In genomic region chr4:155848434-155849095, GRCm38 (mm10) we compare ENCODE assay signal across 7 mouse cellular contexts. TPM values are rescaled to one million over a fixed set of nuclear protein-coding genes. Genes with fewer than 3 reads are reported as not detected.
DNase-seq lines count a peak whose midpoint lies in the region; ATAC-seq and TF ChIP-seq lines count a peak whose summit lies in the region.

No protein-coding gene starts in this region.

- H3K9ac ChIP-seq in forebrain, embryonic 14.5 days (ENCODE audit: low read length), result peak overlapping the region; percentile 89
- peak overlapping the region; percentile 92 for H3K9ac ChIP-seq in kidney, embryonic 15.5 days

- no peak for TF ChIP-seq CTCF in spleen, adult 2 months (IDR thresholded peaks at IDR 0.05; ENCODE audit: extremely low read depth, insufficient read depth, insufficient read length, insufficient replicate concordance)

- H3K9me3 ChIP-seq in forebrain, embryonic 14.5 days (replicated peaks; ENCODE audit: control insufficient read depth, low read length), result no peaks in the 10 kb centered on the region
- no peaks in the 10 kb centered on the region for H3K9me3 ChIP-seq in kidney, embryonic 15.5 days (replicated peaks)

- peak overlapping the region; percentile 94 for H3K4me2 ChIP-seq in forebrain, embryonic 14.5 days (ENCODE audit: low read length)
- peak overlapping the region; percentile 93 for H3K4me2 ChIP-seq in kidney, embryonic 15.5 days
- peak overlapping the region; percentile 100 for H3K4me2 ChIP-seq in myocyte (ENCODE audit: low read depth)

- intact Hi-C loops in left cerebral cortex, postnatal 25 days (cut with DNase I), result no loop called here

- 79% methylated on average over 7 of the region's 7 CpGs for WGBS in spleen, adult 2 months
- WGBS in forebrain, embryonic 14.5 days, result 58% methylated on average over 7 of the region's 7 CpGs
- 58% methylated on average over 7 of the region's 7 CpGs for WGBS in kidney, embryonic 15.5 days

- peaks cover 16% of the 10 kb centered on the region; the same call in 1 of the 2 replicates for H3K4me1 ChIP-seq in spleen, adult 2 months (ENCODE audit: control insufficient read depth, insufficient read depth, insufficient read length)
- H3K4me1 ChIP-seq in forebrain, embryonic 14.5 days (ENCODE audit: control insufficient read depth, insufficient read depth, low read length), result peaks cover 24% of the 10 kb centered on the region
- H3K4me1 ChIP-seq in kidney, embryonic 15.5 days, result peaks cover 36% of the 10 kb centered on the region

- no peak for DNase-seq in spleen, adult 2 months (ENCODE audit: low read depth in 1 of 2, low spot score in 2 of 2)
- DNase-seq in spleen, postnatal 36 days (ENCODE audit: low spot score in 2 of 2), result no peak
- DNase-seq in forebrain, embryonic 14.5 days (ENCODE audit: low spot score), result no peak
- DNase-seq in left cerebral cortex, postnatal 25 days (ENCODE audit: low spot score in 2 of 2), result no peak

- H3K27me3 ChIP-seq in spleen, adult 2 months (ENCODE audit: control insufficient read depth, insufficient read depth, low read length), result no peaks in the 10 kb centered on the region
- no peaks in the 10 kb centered on the region for H3K27me3 ChIP-seq in forebrain, embryonic 14.5 days (replicated peaks; ENCODE audit: control insufficient read depth, insufficient read depth, low read length)
- no peaks in the 10 kb centered on the region for H3K27me3 ChIP-seq in kidney, embryonic 15.5 days
- H3K27me3 ChIP-seq in myocyte (ENCODE audit: control insufficient read depth, insufficient read depth, insufficient read length), result no peaks in the 10 kb centered on the region

- TF ChIP-seq POLR2A in spleen, adult 2 months (IDR thresholded peaks at IDR 0.05; ENCODE audit: low read depth, low read length), result no peak
- TF ChIP-seq POLR2A in myocyte (IDR thresholded peaks at IDR 0.05; ENCODE audit: insufficient read length, low read depth), result no peak

- peak overlapping the region; percentile 75; the same call in 1 of the 2 replicates for H3K4me3 ChIP-seq in spleen, adult 2 months (ENCODE audit: extremely low read depth, insufficient read depth, insufficient read length)
- peak overlapping the region; percentile 83 for H3K4me3 ChIP-seq in forebrain, embryonic 14.5 days (ENCODE audit: low read depth, low read length)
- peak overlapping the region; percentile 90 for H3K4me3 ChIP-seq in kidney, embryonic 15.5 days (replicated peaks)
- peak overlapping the region; percentile 80 for H3K4me3 ChIP-seq in myocyte

- no peak overlapping the region for H3K27ac ChIP-seq in spleen, adult 2 months (ENCODE audit: insufficient read depth, low read length)
- H3K27ac ChIP-seq in forebrain, embryonic 14.5 days (ENCODE audit: low read depth, low read length), result no peak overlapping the region
- peak overlapping the region; percentile 75; the same call in 1 of the 2 replicates for H3K27ac ChIP-seq in kidney, embryonic 15.5 days

- H3ac ChIP-seq in myocyte (ENCODE audit: control insufficient read depth, insufficient read length), result peak overlapping the region; percentile 28

- H3K79me2 ChIP-seq in myocyte (ENCODE audit: control insufficient read depth, insufficient read depth), result peaks cover 45% of the 10 kb centered on the region

- H3K36me3 ChIP-seq in spleen, adult 2 months (ENCODE audit: control insufficient read depth, insufficient read depth, low read length), result no peaks in the 10 kb centered on the region
- peaks cover 5% of the 10 kb centered on the region; the same call in 1 of the 2 replicates for H3K36me3 ChIP-seq in forebrain, embryonic 14.5 days (ENCODE audit: control insufficient read depth, insufficient read depth, low read length)
- peaks cover 9% of the 10 kb centered on the region; the same call in 1 of the 2 replicates for H3K36me3 ChIP-seq in kidney, embryonic 15.5 days
- no peaks in the 10 kb centered on the region for H3K36me3 ChIP-seq in myocyte (ENCODE audit: control insufficient read depth, insufficient read depth)

- ATAC-seq in forebrain, embryonic 14.5 days, result no peak
- ATAC-seq in kidney, embryonic 15.5 days (replicated peaks; ENCODE audit: low FRiP score), result no peak
- no peak for ATAC-seq in monocyte, adult 5-6 weeks (replicated peaks; ENCODE audit: insufficient number of reproducible peaks, low FRiP score, low TSS enrichment, poor library complexity, severe bottlenecking)

TF ChIP-seq in myocyte, 11 proteins besides CTCF, POLR2A, EP300 and RAD21:
- TF ChIP-seq SRF (IDR thresholded peaks at IDR 0.05; ENCODE audit: control insufficient read depth, insufficient read length, low read depth), result no peak
- TF ChIP-seq POLR2AphosphoS2 (IDR thresholded peaks at IDR 0.05; ENCODE audit: insufficient read length, low read depth), result no peak
- no peak for TF ChIP-seq E2F4 (IDR thresholded peaks at IDR 0.05; ENCODE audit: insufficient read depth)
- TF ChIP-seq REST (IDR thresholded peaks at IDR 0.05; ENCODE audit: insufficient read depth, insufficient read length), result no peak
- peak in 2 of 3 experiments; percentile 59 to 93 for TF ChIP-seq MYOD1 (IDR thresholded peaks at IDR 0.05; ENCODE audit: control insufficient read depth in 1 of 3, insufficient read length in 2 of 3, low read depth in 2 of 3)
- no peak for TF ChIP-seq TCF12 (IDR thresholded peaks at IDR 0.05; ENCODE audit: insufficient read depth, poor library complexity, severe bottlenecking)
- TF ChIP-seq MYOG (IDR thresholded peaks at IDR 0.05; ENCODE audit: control insufficient read depth in 1 of 3, insufficient read depth in 1 of 3, insufficient read length in 2 of 3, low read depth in 2 of 3), result peak in 2 of 3 experiments; percentile 34 to 86
- no peak for TF ChIP-seq USF1 (IDR thresholded peaks at IDR 0.05; ENCODE audit: low read depth)
- no peak for TF ChIP-seq MAX (IDR thresholded peaks at IDR 0.05; ENCODE audit: low read depth)
- no peak for TF ChIP-seq TCF3 (IDR thresholded peaks at IDR 0.05; ENCODE audit: insufficient read length, low read depth)
- TF ChIP-seq CEBPB (IDR thresholded peaks at IDR 0.05; ENCODE audit: insufficient read depth, poor library complexity, severe bottlenecking), result no peak

RNA-seq across cellular contexts. Expression of gene Dvl1, which starts 1.4 kb away (rescaled TPM):
- 98.5 and 132 TPM in 2 replicates for polyA plus RNA-seq in spleen, adult 2 months (2012; rRNA removed)
- polyA plus RNA-seq in forebrain, embryonic 14.5 days (2014; fragmentation: Nextera tagmentation; extraction: Ambion mirVana), result 10.8 and 12.4 TPM in 2 replicates
- 5.2 and 5.3 TPM in 2 replicates for polyA plus RNA-seq in kidney, embryonic 15.5 days (2015; fragmentation: Nextera tagmentation; extraction: Ambion mirVana)
- polyA plus RNA-seq in myocyte (2012; fragmentation: generic; extraction: Trizol), result 98.4 TPM
- total RNA-seq in left cerebral cortex, postnatal 25 days (2021), result 10 to 100 TPM; 87.9 to 88.0 TPM
- 18.8 to 30.1 TPM (median 27.0 TPM) in 3 replicates for total RNA-seq in monocyte, adult 5-6 weeks (2017)

RNA-seq across cellular contexts. Expression of gene Mxra8, which starts 9.1 kb away (rescaled TPM):
- 73.6 and 118 TPM in 2 replicates for polyA plus RNA-seq in spleen, adult 2 months (2012; rRNA removed)
- 15.6 and 22.1 TPM in 2 replicates for polyA plus RNA-seq in forebrain, embryonic 14.5 days (2014; fragmentation: Nextera tagmentation; extraction: Ambion mirVana)
- polyA plus RNA-seq in kidney, embryonic 15.5 days (2015; fragmentation: Nextera tagmentation; extraction: Ambion mirVana), result 90.7 and 106 TPM in 2 replicates
- 87.5 TPM for polyA plus RNA-seq in myocyte (2012; fragmentation: generic; extraction: Trizol)
- 1 to 10 TPM; 7.0 to 8.4 TPM for total RNA-seq in left cerebral cortex, postnatal 25 days (2021)
- 0.29 to 15.8 TPM (median 2.0 TPM) in 3 replicates for total RNA-seq in monocyte, adult 5-6 weeks (2017)

RNA-seq across cellular contexts. Expression of gene Tas1r3, which starts 14.6 kb away (rescaled TPM):
- polyA plus RNA-seq in spleen, adult 2 months (2012; rRNA removed), result 0.95 and 1.2 TPM in 2 replicates
- polyA plus RNA-seq in forebrain, embryonic 14.5 days (2014; fragmentation: Nextera tagmentation; extraction: Ambion mirVana), result 0.46 and 0.61 TPM in 2 replicates
- polyA plus RNA-seq in kidney, embryonic 15.5 days (2015; fragmentation: Nextera tagmentation; extraction: Ambion mirVana), result 0.18 and 0.19 TPM in 2 replicates
- polyA plus RNA-seq in myocyte (2012; fragmentation: generic; extraction: Trizol), result 0.17 TPM
- total RNA-seq in left cerebral cortex, postnatal 25 days (2021), result under 1 TPM; 0.27 to 0.32 TPM
- 0.29 to 1.6 TPM (median 0.64 TPM) in 3 replicates for total RNA-seq in monocyte, adult 5-6 weeks (2017)

RNA-seq across cellular contexts. Expression of gene Aurkaip1, which starts 17.5 kb away (rescaled TPM):
- polyA plus RNA-seq in spleen, adult 2 months (2012; rRNA removed), result 88.7 and 144 TPM in 2 replicates
- polyA plus RNA-seq in forebrain, embryonic 14.5 days (2014; fragmentation: Nextera tagmentation; extraction: Ambion mirVana), result 120 and 135 TPM in 2 replicates
- 149 and 158 TPM in 2 replicates for polyA plus RNA-seq in kidney, embryonic 15.5 days (2015; fragmentation: Nextera tagmentation; extraction: Ambion mirVana)
- 152 TPM for polyA plus RNA-seq in myocyte (2012; fragmentation: generic; extraction: Trizol)
- 100 to 1,000 TPM in 1 of 2 experiments, 10 to 100 TPM in 1; 99.6 to 104 TPM for total RNA-seq in left cerebral cortex, postnatal 25 days (2021)
- total RNA-seq in monocyte, adult 5-6 weeks (2017), result 102 to 125 TPM (median 108 TPM) in 3 replicates

RNA-seq across cellular contexts. Expression of gene Cptp, which starts 20.7 kb away (rescaled TPM):
- 18.9 and 19.8 TPM in 2 replicates for polyA plus RNA-seq in spleen, adult 2 months (2012; rRNA removed)
- 28.3 and 29.5 TPM in 2 replicates for polyA plus RNA-seq in forebrain, embryonic 14.5 days (2014; fragmentation: Nextera tagmentation; extraction: Ambion mirVana)
- 13.0 and 15.2 TPM in 2 replicates for polyA plus RNA-seq in kidney, embryonic 15.5 days (2015; fragmentation: Nextera tagmentation; extraction: Ambion mirVana)
- 10.5 TPM for polyA plus RNA-seq in myocyte (2012; fragmentation: generic; extraction: Trizol)
- 10 to 100 TPM; 25.5 to 31.8 TPM for total RNA-seq in left cerebral cortex, postnatal 25 days (2021)
- total RNA-seq in monocyte, adult 5-6 weeks (2017), result 5.7 to 8.4 TPM (median 6.6 TPM) in 3 replicates
